ENCODE assay signal across 7 mouse cellular contexts in the genomic region with DNA sequence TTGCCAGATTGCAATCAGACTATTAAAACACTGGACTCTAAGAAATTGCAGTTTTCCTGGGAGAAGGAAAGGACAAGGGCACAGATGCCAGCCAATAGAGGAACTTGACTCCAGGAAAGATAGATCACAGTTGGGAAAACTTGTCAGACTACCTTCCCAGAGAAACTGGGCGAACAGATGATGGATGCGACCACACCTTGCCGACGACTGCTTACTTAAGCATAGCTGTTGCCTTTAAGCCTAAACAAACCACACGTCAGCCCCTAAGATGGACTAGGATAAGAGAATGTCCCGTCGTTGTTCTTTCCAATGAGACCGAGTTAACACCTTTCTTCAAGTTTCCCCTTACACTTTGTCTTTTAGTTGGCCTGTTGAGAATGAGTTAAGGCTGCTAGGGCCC. TPM values are rescaled to one million over a fixed set of nuclear protein-coding genes. Genes with fewer than 3 reads are reported as not detected.
DNase-seq lines count a peak whose midpoint lies in the region; ATAC-seq lines count a peak whose summit lies in the region.

No protein-coding gene starts in this region.

- H3K4me3 ChIP-seq in lung, embryonic 16.5 days (ENCODE audit: low read length) = peak overlapping the region; percentile 69
- peak overlapping the region; percentile 100 for H3K4me3 ChIP-seq in embryonic facial prominence, embryonic 14.5 days (ENCODE audit: low read depth, low read length)
- peak overlapping the region; percentile 100 for H3K4me3 ChIP-seq in intestine, embryonic 16.5 days (ENCODE audit: low read length)
- peak overlapping the region; percentile 96 for H3K4me3 ChIP-seq in neural tube, embryonic 12.5 days

- H3K36me3 ChIP-seq in lung, embryonic 16.5 days (ENCODE audit: control insufficient read depth, insufficient read depth, low read length) = no peaks in the 10 kb centered on the region
- peaks cover 25% of the 10 kb centered on the region for H3K36me3 ChIP-seq in embryonic facial prominence, embryonic 14.5 days (ENCODE audit: control insufficient read depth, insufficient read depth, low read length)
- H3K36me3 ChIP-seq in intestine, embryonic 16.5 days (ENCODE audit: control insufficient read depth, insufficient read depth, low read length) = peaks cover 8% of the 10 kb centered on the region; the same call in 1 of the 2 replicates
- H3K36me3 ChIP-seq in neural tube, embryonic 12.5 days = peaks cover 19% of the 10 kb centered on the region

- H3K4me2 ChIP-seq in lung, embryonic 16.5 days (ENCODE audit: low read depth, low read length) = peak overlapping the region; percentile 62
- H3K4me2 ChIP-seq in embryonic facial prominence, embryonic 14.5 days (ENCODE audit: low read depth, low read length) = peak overlapping the region; percentile 91
- H3K4me2 ChIP-seq in intestine, embryonic 16.5 days (ENCODE audit: low read depth, low read length) = peak overlapping the region; percentile 76
- peak overlapping the region; percentile 85 for H3K4me2 ChIP-seq in neural tube, embryonic 12.5 days (replicated peaks)

- ATAC-seq in lung, embryonic 16.5 days (ENCODE audit: low read depth) = no peak
- no peak for ATAC-seq in embryonic facial prominence, embryonic 14.5 days (ENCODE audit: low read depth)
- peak; percentile 20 for ATAC-seq in intestine, embryonic 16.5 days
- ATAC-seq in neural tube, embryonic 12.5 days (ENCODE audit: low FRiP score, low read depth) = peak; percentile 31; the same call in 1 of the 2 replicates

- no peak for DNase-seq in lung, postnatal 14 days
- peak; percentile 29 for DNase-seq in embryonic facial prominence, embryonic 14.5 days (ENCODE audit: low spot score)
- DNase-seq in adrenal gland, postnatal 4 days (ENCODE audit: low spot score in 2 of 2) = no peak
- no peak for DNase-seq in gastrocnemius, adult 18-20 months (ENCODE audit: low spot score)

- H3K4me1 ChIP-seq in lung, embryonic 16.5 days (replicated peaks; ENCODE audit: control insufficient read depth, insufficient read depth, low read length) = peaks cover 12% of the 10 kb centered on the region
- peaks cover 12% of the 10 kb centered on the region; the same call in 1 of the 2 replicates for H3K4me1 ChIP-seq in embryonic facial prominence, embryonic 14.5 days (ENCODE audit: control insufficient read depth, insufficient read depth, low read length)
- H3K4me1 ChIP-seq in intestine, embryonic 16.5 days (ENCODE audit: control insufficient read depth, insufficient read depth, low read length) = peaks cover 17% of the 10 kb centered on the region
- peaks cover 11% of the 10 kb centered on the region for H3K4me1 ChIP-seq in neural tube, embryonic 12.5 days

- peak overlapping the region; percentile 97 for H3K27ac ChIP-seq in lung, embryonic 16.5 days (ENCODE audit: low read length)
- peak overlapping the region; percentile 98 for H3K27ac ChIP-seq in embryonic facial prominence, embryonic 14.5 days (replicated peaks; ENCODE audit: low read depth, low read length)
- H3K27ac ChIP-seq in intestine, embryonic 16.5 days (ENCODE audit: low read length) = peak overlapping the region; percentile 99
- peak overlapping the region; percentile 57; the same call in 1 of the 2 replicates for H3K27ac ChIP-seq in neural tube, embryonic 12.5 days

- H3K9me3 ChIP-seq in lung, embryonic 16.5 days (ENCODE audit: control insufficient read depth, low read length) = no peaks in the 10 kb centered on the region
- H3K9me3 ChIP-seq in embryonic facial prominence, embryonic 14.5 days (ENCODE audit: control insufficient read depth, low read length) = no peaks in the 10 kb centered on the region
- no peaks in the 10 kb centered on the region for H3K9me3 ChIP-seq in intestine, embryonic 16.5 days (ENCODE audit: control insufficient read depth, low read length)
- no peaks in the 10 kb centered on the region for H3K9me3 ChIP-seq in neural tube, embryonic 12.5 days

- 11% methylated on average over 8 of the region's 8 CpGs for WGBS in lung, embryonic 16.5 days
- 54% methylated on average over 8 of the region's 8 CpGs for WGBS in embryonic facial prominence, embryonic 14.5 days
- 23% methylated on average over 8 of the region's 8 CpGs for WGBS in intestine, embryonic 16.5 days
- 64% methylated on average over 8 of the region's 8 CpGs for WGBS in neural tube, embryonic 12.5 days

- no peaks in the 10 kb centered on the region for H3K27me3 ChIP-seq in lung, embryonic 16.5 days (ENCODE audit: control insufficient read depth, insufficient read depth, low read depth, low read length)
- H3K27me3 ChIP-seq in embryonic facial prominence, embryonic 14.5 days (replicated peaks; ENCODE audit: control insufficient read depth, insufficient read depth, low read length) = no peaks in the 10 kb centered on the region
- H3K27me3 ChIP-seq in intestine, embryonic 16.5 days (replicated peaks; ENCODE audit: control insufficient read depth, insufficient read depth, low read length) = no peaks in the 10 kb centered on the region
- H3K27me3 ChIP-seq in neural tube, embryonic 12.5 days (replicated peaks) = no peaks in the 10 kb centered on the region

- peak overlapping the region; percentile 63 for H3K9ac ChIP-seq in lung, embryonic 16.5 days (ENCODE audit: low read length)
- peak overlapping the region; percentile 98 for H3K9ac ChIP-seq in embryonic facial prominence, embryonic 14.5 days (ENCODE audit: low read depth, low read length)
- peak overlapping the region; percentile 99 for H3K9ac ChIP-seq in intestine, embryonic 16.5 days (ENCODE audit: low read depth, low read length)
- H3K9ac ChIP-seq in neural tube, embryonic 12.5 days = peak overlapping the region; percentile 87; the same call in 1 of the 2 replicates

RNA-seq across cellular contexts. Expression of gene Dcaf12, which starts 0.5 kb away (rescaled TPM):
- 68.1 and 70.1 TPM in 2 replicates for polyA plus RNA-seq in lung, embryonic 16.5 days (2015; fragmentation: Nextera tagmentation; extraction: Ambion mirVana)
- polyA plus RNA-seq in embryonic facial prominence, embryonic 14.5 days (2014; fragmentation: Nextera tagmentation; extraction: Ambion mirVana) = 50.8 and 51.7 TPM in 2 replicates
- 51.1 and 51.4 TPM in 2 replicates for polyA plus RNA-seq in intestine, embryonic 16.5 days (2015; fragmentation: Nextera tagmentation; extraction: Ambion mirVana)
- 75.6 and 76.3 TPM in 2 replicates for polyA plus RNA-seq in neural tube, embryonic 12.5 days (2016; fragmentation: Nextera tagmentation; extraction: Ambion mirVana)
- total RNA-seq in adrenal gland, postnatal 4 days (2021) = 10 to 100 TPM; 64.3 to 64.9 TPM
- total RNA-seq in gastrocnemius, adult 18-20 months (2021) = 10 to 100 TPM; 27.0 to 27.1 TPM

RNA-seq across cellular contexts. Expression of gene Ubap1, which starts 33.6 kb away (rescaled TPM):
- polyA plus RNA-seq in lung, embryonic 16.5 days (2015; fragmentation: Nextera tagmentation; extraction: Ambion mirVana) = 42.6 and 46.9 TPM in 2 replicates
- 44.8 and 46.6 TPM in 2 replicates for polyA plus RNA-seq in embryonic facial prominence, embryonic 14.5 days (2014; fragmentation: Nextera tagmentation; extraction: Ambion mirVana)
- polyA plus RNA-seq in intestine, embryonic 16.5 days (2015; fragmentation: Nextera tagmentation; extraction: Ambion mirVana) = 46.5 and 52.1 TPM in 2 replicates
- polyA plus RNA-seq in neural tube, embryonic 12.5 days (2016; fragmentation: Nextera tagmentation; extraction: Ambion mirVana) = 84.6 and 87.7 TPM in 2 replicates
- total RNA-seq in adrenal gland, postnatal 4 days (2021) = 10 to 100 TPM; 52.9 to 56.1 TPM
- 10 to 100 TPM; 38.5 to 41.8 TPM for total RNA-seq in gastrocnemius, adult 18-20 months (2021)

RNA-seq across cellular contexts. Expression of gene Ubap2, which starts 40.2 kb away (rescaled TPM):
- 50.1 and 57.0 TPM in 2 replicates for polyA plus RNA-seq in lung, embryonic 16.5 days (2015; fragmentation: Nextera tagmentation; extraction: Ambion mirVana)
- 62.4 and 62.7 TPM in 2 replicates for polyA plus RNA-seq in embryonic facial prominence, embryonic 14.5 days (2014; fragmentation: Nextera tagmentation; extraction: Ambion mirVana)
- polyA plus RNA-seq in intestine, embryonic 16.5 days (2015; fragmentation: Nextera tagmentation; extraction: Ambion mirVana) = 41.0 and 44.3 TPM in 2 replicates
- 68.4 and 78.4 TPM in 2 replicates for polyA plus RNA-seq in neural tube, embryonic 12.5 days (2016; fragmentation: Nextera tagmentation; extraction: Ambion mirVana)
- 10 to 100 TPM; 53.6 to 67.0 TPM for total RNA-seq in adrenal gland, postnatal 4 days (2021)
- 10 to 100 TPM; 87.1 to 89.5 TPM for total RNA-seq in gastrocnemius, adult 18-20 months (2021)

Comparison
In these comparisons a context has a peak if more than half of its experiments do, and no peak if none do; other contexts are left out.
1. ATAC-seq: peak in intestine, embryonic 16.5 days (single experiment) and neural tube, embryonic 12.5 days (single experiment); none in lung, embryonic 16.5 days (single experiment) and embryonic facial prominence, embryonic 14.5 days (single experiment).
2. Peak in every context shown above with its lines, with median percentiles within 50 percentile points of each other: H3K27ac ChIP-seq, H3K4me2 ChIP-seq, H3K4me3 ChIP-seq and H3K9ac ChIP-seq.